Mouse (Mus musculus) hindbrain, embryonic 14.5 days (tissue): Measurements from ENCODE around the gene Sipa1l2. TPM values are rescaled to one million over a fixed set of nuclear protein-coding genes. Genes with fewer than 3 reads are reported as not detected.

Experiments
- ATAC-seq: fragments of 200-750 bp; cut with Nextera tagmentation; 2 replicates; pipeline ENCODE4 v1.8.0; 2017; ENCODE audit warnings: moderate number of reproducible peaks, mild to moderate bottlenecking, moderate TSS enrichment, moderate library complexity; ENCODE audit not compliant: low FRiP score
- DNase-seq: peaks from one replicate; pipeline ENCODE4 v3.0.0-alpha.2; 2015; ENCODE audit warnings: low spot score
- H3K27ac ChIP-seq: fragments of 300-500 bp; sonication (generic); 2 replicates; pipeline ENCODE4 v1.5.1; 2014; ENCODE audit warnings: mild to moderate bottlenecking, moderate library complexity
- H3K27me3 ChIP-seq: fragments of 300-500 bp; sonication (generic); 2 replicates; pipeline ENCODE4 v1.6.1; 2014; ENCODE audit warnings: mild to moderate bottlenecking, low read length, mixed read lengths; ENCODE audit not compliant: control insufficient read depth, insufficient read depth
- H3K36me3 ChIP-seq: fragments of 300-500 bp; sonication (generic); replicated peaks from 2 replicates; pipeline ENCODE4 v1.6.1; 2014; ENCODE audit not compliant: control insufficient read depth, insufficient read depth
- H3K4me1 ChIP-seq: fragments of 300-500 bp; sonication (generic); replicated peaks from 2 replicates; pipeline ENCODE4 v1.6.1; 2014; ENCODE audit warnings: antibody characterized with exemption, low read length, mixed read lengths; ENCODE audit not compliant: control insufficient read depth, insufficient read depth
- H3K4me2 ChIP-seq: fragments of 300-500 bp; sonication (generic); replicated peaks from 2 replicates; pipeline ENCODE4 v1.6.1; 2014; ENCODE audit warnings: mild to moderate bottlenecking, moderate library complexity
- H3K4me3 ChIP-seq: fragments of 300-500 bp; sonication (generic); replicated peaks from 2 replicates; pipeline ENCODE4 v1.5.1; 2014; ENCODE audit warnings: mild to moderate bottlenecking, low read length
- H3K9ac ChIP-seq: fragments of 300-500 bp; sonication (generic); 2 replicates; pipeline ENCODE4 v1.6.1; 2014
- H3K9me3 ChIP-seq: fragments of 300-500 bp; sonication (generic); 2 replicates; pipeline ENCODE4 v1.6.1; 2016; ENCODE audit warnings: low read length; ENCODE audit not compliant: control insufficient read depth
- WGBS: fragments of 180-500 bp; shearing (Covaris S2); extraction: QIAGEN DNeasy Blood & Tissue Kit; methylation state at CpG from one replicate; pipeline ENCODE4 v1.1.7; 2014; 5-methylcytosine and 5-hydroxymethylcytosine counted together
- polyA plus RNA-seq: library from polyadenylated mRNA; unstranded; fragments of >200 nt; fragmentation: Nextera tagmentation; extraction: Ambion mirVana; gene quantifications from 2 replicates; pipeline ENCODE4 v1.2.1, GENCODE M21; 2014

Sipa1l2 gene
- polyA plus RNA-seq, 1 experiment from 2014 or later: 22.1 TPM

DNA sequence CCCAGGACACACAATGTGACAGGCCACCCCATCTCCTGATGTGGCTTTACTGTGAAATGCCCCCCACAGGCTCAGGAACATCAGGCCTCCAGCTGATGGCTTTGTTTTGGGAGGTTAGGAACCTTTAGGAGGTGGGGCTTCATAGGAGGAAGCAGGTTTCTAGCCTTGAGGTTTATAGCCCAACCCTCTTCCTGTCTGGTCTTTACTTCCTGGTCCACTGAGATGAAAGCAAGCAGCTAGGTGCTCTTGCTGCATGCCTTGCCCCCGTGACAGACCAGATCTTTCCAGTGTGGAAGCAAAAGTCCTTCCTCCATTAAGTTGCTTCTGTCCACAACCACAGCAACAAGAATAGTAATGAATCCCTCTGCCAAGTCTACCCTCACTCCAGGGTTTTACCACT, 38.0 kb downstream of the Sipa1l2 start:
- no peak for DNase-seq
- H3K4me2 ChIP-seq: no peak overlapping the region
- no peak overlapping the region for H3K9ac ChIP-seq
- no peaks in the 10 kb centered on the region for H3K27me3 ChIP-seq
- no peaks in the 10 kb centered on the region for H3K9me3 ChIP-seq
- H3K4me1 ChIP-seq: peaks cover 72% of the 10 kb centered on the region
- ATAC-seq: no peak
- H3K4me3 ChIP-seq: no peak overlapping the region
- H3K36me3 ChIP-seq: peaks cover 3% of the 10 kb centered on the region; the same call in 1 of the 2 replicates
- no peak overlapping the region for H3K27ac ChIP-seq
- WGBS: 68% methylated on average over 1 of the region's 1 CpGs

DNA sequence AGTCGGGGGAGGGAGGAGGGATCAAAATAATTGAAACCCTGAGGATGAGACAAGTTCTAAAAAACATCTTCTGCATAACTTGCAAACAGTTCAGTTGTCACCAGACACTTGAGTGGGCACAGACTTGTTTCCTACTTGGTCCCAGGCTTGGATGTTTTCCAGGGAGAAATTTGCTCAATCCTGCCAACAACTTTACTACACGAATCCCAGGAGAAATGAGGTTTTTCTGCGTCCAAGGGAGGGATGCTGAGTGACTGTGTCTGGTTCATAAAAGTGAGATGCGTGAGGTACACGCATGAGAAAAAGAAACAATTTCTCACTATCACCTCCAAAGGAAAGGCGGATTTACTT, 38.5 kb downstream of the Sipa1l2 start:
- H3K9me3 ChIP-seq: no peaks in the 10 kb centered on the region
- ATAC-seq (no peak), DNase-seq (no peak)
- H3K4me3 ChIP-seq: no peak overlapping the region
- peaks cover 78% of the 10 kb centered on the region for H3K4me1 ChIP-seq
- no peaks in the 10 kb centered on the region for H3K27me3 ChIP-seq
- H3K36me3 ChIP-seq: no peaks in the 10 kb centered on the region
- no peak overlapping the region for H3K27ac ChIP-seq
- no peak overlapping the region for H3K9ac ChIP-seq
- H3K4me2 ChIP-seq: no peak overlapping the region
- WGBS: 38% methylated on average over 6 of the region's 6 CpGs

DNA sequence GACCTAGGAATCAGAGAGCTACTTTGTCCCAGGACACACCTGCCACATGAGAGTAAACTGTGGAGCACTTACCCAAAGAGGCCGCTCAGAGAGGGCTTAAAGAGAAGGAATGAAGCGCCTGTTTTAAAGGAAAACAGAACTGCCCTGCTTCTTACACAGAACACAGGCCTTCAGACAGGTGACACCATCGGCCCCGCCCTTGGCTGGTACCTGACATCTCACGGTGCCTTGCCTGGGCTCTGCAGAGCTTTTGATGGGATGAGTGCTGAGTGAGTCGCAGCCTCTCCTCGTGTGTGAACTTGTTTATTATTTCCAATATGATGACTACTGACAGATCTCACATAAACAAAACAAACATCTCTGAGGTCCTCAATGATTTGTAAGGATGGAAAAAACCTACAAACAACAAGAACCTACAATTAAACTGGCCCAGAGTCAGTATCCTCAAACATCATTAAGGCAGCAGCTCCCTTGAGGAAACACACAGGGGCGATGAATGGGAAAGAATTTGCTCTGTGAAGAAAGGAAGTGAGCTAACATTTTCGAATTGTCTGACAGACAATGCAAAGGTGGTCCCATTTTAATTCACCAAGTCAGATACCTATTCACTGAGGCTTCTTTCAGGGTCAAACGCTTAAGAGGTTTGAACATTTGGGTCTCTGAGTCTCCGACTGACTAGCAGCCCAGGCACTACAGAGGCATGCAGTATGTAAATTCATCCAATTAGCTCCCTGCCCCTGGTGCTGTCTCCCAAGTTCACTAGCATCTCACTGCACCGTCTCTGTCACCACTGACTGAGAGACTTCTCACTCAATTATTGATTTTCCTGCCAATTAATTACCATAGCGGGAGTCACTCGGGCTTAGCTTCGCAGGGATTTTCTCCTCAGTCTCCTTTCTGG, 39.2 kb downstream of the Sipa1l2 start:
- ATAC-seq (no peak), DNase-seq (no peak)
- H3K27me3 ChIP-seq: no peaks in the 10 kb centered on the region
- no peak overlapping the region for H3K9ac ChIP-seq
- peaks cover 84% of the 10 kb centered on the region for H3K4me1 ChIP-seq
- WGBS: 43% methylated on average over 15 of the region's 15 CpGs
- H3K9me3 ChIP-seq: no peaks in the 10 kb centered on the region
- no peaks in the 10 kb centered on the region for H3K36me3 ChIP-seq
- H3K4me3 ChIP-seq: no peak overlapping the region
- H3K27ac ChIP-seq: no peak overlapping the region
- H3K4me2 ChIP-seq: no peak overlapping the region

DNA sequence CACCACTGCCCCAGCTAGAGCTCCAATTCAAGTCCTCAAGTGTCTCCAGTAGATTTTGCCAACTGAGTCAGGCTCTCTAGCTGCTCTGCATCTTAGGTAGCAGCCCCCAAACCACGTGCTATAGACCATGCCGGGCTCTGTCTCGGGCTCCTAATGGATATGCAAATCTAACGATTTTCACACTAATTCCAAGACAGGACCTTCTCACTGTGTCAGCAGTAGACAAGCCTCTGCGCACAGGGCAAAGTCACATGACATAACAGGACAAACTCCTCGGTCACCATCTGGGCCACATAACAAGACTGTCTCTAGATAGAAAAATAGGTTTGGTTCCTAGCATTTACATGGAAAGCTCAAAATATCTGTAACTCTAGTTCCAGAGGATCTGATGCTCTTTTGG, 40.6 kb downstream of the Sipa1l2 start:
- no peaks in the 10 kb centered on the region for H3K36me3 ChIP-seq
- ATAC-seq: no peak
- no peak overlapping the region for H3K27ac ChIP-seq
- no peak overlapping the region for H3K9ac ChIP-seq
- no peaks in the 10 kb centered on the region for H3K9me3 ChIP-seq
- no peak overlapping the region for H3K4me3 ChIP-seq
- H3K4me2 ChIP-seq: no peak overlapping the region
- no peak for DNase-seq
- no peaks in the 10 kb centered on the region for H3K27me3 ChIP-seq
- H3K4me1 ChIP-seq: peaks cover 84% of the 10 kb centered on the region
- WGBS: 27% methylated on average over 6 of the region's 6 CpGs

DNA sequence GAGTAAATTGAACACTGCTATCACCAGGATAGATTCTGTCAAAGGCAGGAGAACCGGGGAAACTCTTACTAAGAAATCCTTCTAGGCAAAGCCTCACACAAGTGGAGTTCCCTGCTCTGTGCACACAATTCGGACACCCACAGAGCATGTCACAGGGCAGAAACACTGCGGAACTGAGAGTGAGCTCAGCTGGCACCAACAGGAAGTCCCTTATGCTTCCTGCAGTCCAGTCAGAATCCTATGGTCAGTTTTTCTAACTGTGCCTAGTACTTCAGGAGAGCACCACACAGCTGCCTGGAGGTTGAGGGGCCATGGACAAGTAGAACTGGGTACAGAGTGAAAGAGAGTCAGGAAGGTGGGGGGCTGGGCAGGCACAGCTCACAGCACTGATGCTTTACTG, 41.7 kb downstream of the Sipa1l2 start:
- DNase-seq: no peak
- Histone ChIP-seq H3K9me3 (no peaks in the 10 kb centered on the region), H3K27ac (peak overlapping the region; percentile 69), H3K4me2 (no peak overlapping the region), H3K4me3 (no peak overlapping the region), H3K36me3 (no peaks in the 10 kb centered on the region), H3K9ac (no peak overlapping the region), H3K27me3 (no peaks in the 10 kb centered on the region), H3K4me1 (peaks cover 79% of the 10 kb centered on the region)
- no peak for ATAC-seq
- WGBS: 38% methylated on average over 3 of the region's 3 CpGs

DNA sequence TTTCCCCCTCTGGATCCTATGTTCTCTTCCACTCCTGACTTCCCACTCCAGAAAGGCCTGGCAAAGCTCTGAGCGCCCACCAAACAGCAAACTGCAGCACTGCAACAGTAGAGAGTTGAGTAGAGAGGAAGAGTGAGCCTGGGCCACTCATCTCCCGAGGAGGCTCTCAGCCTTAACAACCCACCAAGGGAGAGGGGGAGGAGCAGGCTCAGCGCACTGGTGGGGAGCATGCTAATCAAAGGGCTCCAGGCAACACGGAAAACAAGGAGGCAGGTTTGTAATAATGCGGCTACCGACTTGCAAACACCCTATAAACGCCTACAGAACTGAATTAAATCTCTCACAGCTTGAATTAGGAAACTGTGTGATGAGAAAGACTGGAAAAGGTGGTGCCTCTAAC, 42.6 kb downstream of the Sipa1l2 start:
- peak overlapping the region; percentile 69 for H3K27ac ChIP-seq
- H3K9me3 ChIP-seq: no peaks in the 10 kb centered on the region
- no peak overlapping the region for H3K9ac ChIP-seq
- H3K4me1 ChIP-seq: peaks cover 79% of the 10 kb centered on the region
- H3K36me3 ChIP-seq: no peaks in the 10 kb centered on the region
- H3K4me3 ChIP-seq: no peak overlapping the region
- no peak overlapping the region for H3K4me2 ChIP-seq
- ATAC-seq: peak; percentile 45; the same call in 1 of the 2 replicates
- 10% methylated on average over 7 of the region's 7 CpGs for WGBS
- DNase-seq: no peak
- H3K27me3 ChIP-seq: no peaks in the 10 kb centered on the region

DNA sequence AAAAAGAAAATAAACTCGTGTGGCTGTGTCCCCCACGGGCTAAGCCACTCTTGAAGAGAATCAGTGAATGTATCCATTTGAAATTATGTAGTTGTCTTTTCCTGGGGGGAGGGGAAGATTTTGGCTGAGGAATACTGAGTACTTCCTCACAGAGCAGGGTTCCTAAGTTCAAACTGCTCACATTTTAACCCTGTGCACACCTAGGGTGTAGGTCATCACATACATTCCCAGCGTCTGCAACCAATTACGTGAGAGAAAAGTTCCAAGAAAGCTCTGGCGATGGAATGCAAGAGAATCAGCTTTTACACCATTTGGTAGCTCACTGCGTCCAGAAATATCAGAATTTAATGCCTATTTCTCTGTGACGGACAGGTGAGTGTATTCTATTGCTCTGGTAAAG, 43.0 kb downstream of the Sipa1l2 start:
- Histone ChIP-seq H3K9me3 (no peaks in the 10 kb centered on the region), H3K27ac (no peak overlapping the region), H3K4me1 (peaks cover 78% of the 10 kb centered on the region), H3K4me3 (no peak overlapping the region), H3K36me3 (no peaks in the 10 kb centered on the region), H3K4me2 (no peak overlapping the region), H3K27me3 (no peaks in the 10 kb centered on the region), H3K9ac (no peak overlapping the region)
- no peak for DNase-seq
- 47% methylated on average over 7 of the region's 7 CpGs for WGBS
- ATAC-seq: no peak

DNA sequence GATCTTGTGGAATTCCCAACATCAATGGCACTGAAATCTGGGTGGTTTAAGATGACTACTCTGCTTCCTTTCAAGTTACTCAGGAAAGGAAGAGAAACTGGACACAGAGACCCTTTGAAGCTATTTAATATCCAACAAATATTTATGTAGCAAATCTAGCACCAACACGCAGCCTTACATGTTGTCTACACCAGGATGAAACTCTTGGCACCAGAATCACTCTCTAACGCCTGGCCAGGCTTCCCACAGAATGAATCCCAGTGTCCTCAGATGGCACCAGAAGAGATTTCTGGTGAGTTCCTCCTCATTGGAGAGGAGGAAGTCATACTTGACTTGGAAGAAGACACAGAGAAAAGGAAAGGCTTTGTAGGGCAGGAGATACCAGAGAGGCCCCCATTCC, 45.1 kb downstream of the Sipa1l2 start:
- Histone ChIP-seq H3K9me3 (no peaks in the 10 kb centered on the region), H3K4me2 (no peak overlapping the region), H3K9ac (no peak overlapping the region), H3K27ac (no peak overlapping the region), H3K4me3 (no peak overlapping the region), H3K27me3 (no peaks in the 10 kb centered on the region), H3K4me1 (peaks cover 58% of the 10 kb centered on the region), H3K36me3 (no peaks in the 10 kb centered on the region)
- ATAC-seq (no peak), DNase-seq (no peak)
- WGBS: 91% methylated on average over 2 of the region's 2 CpGs

DNA sequence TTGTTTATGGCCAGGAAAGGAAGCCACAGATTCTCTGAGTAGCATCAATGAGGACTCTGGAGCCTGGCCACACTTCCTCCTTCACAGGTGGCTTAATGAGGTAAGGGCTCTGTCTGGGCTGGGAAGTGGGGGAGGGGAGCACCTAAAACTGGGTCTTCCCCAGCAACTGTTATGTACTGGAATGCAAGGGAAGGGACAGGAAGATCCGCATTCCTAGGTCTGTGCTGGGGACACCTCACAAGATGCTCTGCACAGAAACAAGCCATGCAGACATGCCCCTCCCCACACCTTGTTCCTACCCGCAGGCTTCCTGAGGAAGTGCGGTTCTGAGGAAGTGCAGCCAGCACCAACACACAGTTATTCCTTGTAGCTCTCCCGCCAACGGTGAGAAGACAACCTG, 46.4 kb downstream of the Sipa1l2 start:
- ATAC-seq: no peak
- H3K36me3 ChIP-seq: no peaks in the 10 kb centered on the region
- H3K9ac ChIP-seq: no peak overlapping the region
- no peak for DNase-seq
- peaks cover 46% of the 10 kb centered on the region for H3K4me1 ChIP-seq
- H3K27ac ChIP-seq: peak overlapping the region; percentile 2; the same call in 1 of the 2 replicates
- 44% methylated on average over 5 of the region's 5 CpGs for WGBS
- no peak overlapping the region for H3K4me3 ChIP-seq
- H3K4me2 ChIP-seq: no peak overlapping the region
- H3K9me3 ChIP-seq: no peaks in the 10 kb centered on the region
- H3K27me3 ChIP-seq: no peaks in the 10 kb centered on the region
